Comparison of ENCODE assay signal across 8 mouse cellular contexts in genomic region chr16:10447781-10448180, GRCm38 (mm10). TPM values are rescaled to one million over a fixed set of nuclear protein-coding genes. Genes with fewer than 3 reads are reported as not detected.
DNase-seq lines count a peak whose midpoint lies in the region; ATAC-seq and TF ChIP-seq lines count a peak whose summit lies in the region.

No protein-coding gene starts in this region.

- 50% methylated on average over 2 of the region's 2 CpGs for WGBS in kidney, embryonic 15.5 days
- WGBS in embryonic facial prominence, embryonic 12.5 days, result 43% methylated on average over 2 of the region's 2 CpGs
- whole genome bisulfite sequencing in hindbrain, embryonic 15.5 days, result 67% methylated on average over 2 of the region's 2 CpGs
- 57% methylated on average over 2 of the region's 2 CpGs for WGBS in midbrain, postnatal 0 days

- H3K4me1 ChIP-seq in kidney, embryonic 15.5 days, result peaks cover 23% of the 10 kb centered on the region
- H3K4me1 ChIP-seq in embryonic facial prominence, embryonic 12.5 days, result peaks cover 19% of the 10 kb centered on the region
- H3K4me1 ChIP-seq in hindbrain, embryonic 15.5 days (replicated peaks), result peaks cover 52% of the 10 kb centered on the region
- H3K4me1 ChIP-seq in midbrain, postnatal 0 days (ENCODE audit: insufficient read depth, low read length), result peaks cover 6% of the 10 kb centered on the region; the same call in 1 of the 2 replicates

- H3K9ac ChIP-seq in kidney, embryonic 15.5 days, result no peak overlapping the region
- peak overlapping the region; percentile 58 for H3K9ac ChIP-seq in embryonic facial prominence, embryonic 12.5 days
- peak overlapping the region; percentile 70 for H3K9ac ChIP-seq in hindbrain, embryonic 15.5 days
- peak overlapping the region; percentile 89 for H3K9ac ChIP-seq in midbrain, postnatal 0 days (replicated peaks; ENCODE audit: low read length, poor library complexity, severe bottlenecking)

- DNase-seq in kidney, adult 11 months, result no peak
- no peak for DNase-seq in midbrain, postnatal 0 days (ENCODE audit: low spot score)
- DNase-seq in yolk sac, embryonic 10.5 days (ENCODE audit: low spot score), result no peak
- no peak for DNase-seq in adrenal gland, postnatal 4 days (ENCODE audit: low spot score in 2 of 2)
- DNase-seq in spleen, postnatal 14 days (ENCODE audit: low spot score in 2 of 2), result no peak

- ATAC-seq in kidney, embryonic 15.5 days (replicated peaks; ENCODE audit: low FRiP score), result peak; percentile 34; the same call in 1 of the 2 replicates
- no peak for ATAC-seq in embryonic facial prominence, embryonic 12.5 days (ENCODE audit: insufficient number of reproducible peaks, insufficient read depth, low FRiP score, low TSS enrichment)
- ATAC-seq in hindbrain, embryonic 15.5 days (ENCODE audit: low FRiP score, low read depth), result no peak
- ATAC-seq in midbrain, postnatal 0 days (ENCODE audit: low FRiP score), result no peak

- peak overlapping the region; percentile 51 for H3K4me3 ChIP-seq in kidney, embryonic 15.5 days (replicated peaks)
- peak overlapping the region; percentile 57 for H3K4me3 ChIP-seq in embryonic facial prominence, embryonic 12.5 days
- peak overlapping the region; percentile 65 for H3K4me3 ChIP-seq in hindbrain, embryonic 15.5 days
- H3K4me3 ChIP-seq in midbrain, postnatal 0 days (ENCODE audit: low read depth, low read length), result peak overlapping the region; percentile 66

- TF ChIP-seq CTCF in midbrain, postnatal 0 days (IDR thresholded peaks at IDR 0.05), result no peak

- H3K36me3 ChIP-seq in kidney, embryonic 15.5 days, result no peaks in the 10 kb centered on the region
- H3K36me3 ChIP-seq in embryonic facial prominence, embryonic 12.5 days, result no peaks in the 10 kb centered on the region
- H3K36me3 ChIP-seq in hindbrain, embryonic 15.5 days, result no peaks in the 10 kb centered on the region
- H3K36me3 ChIP-seq in midbrain, postnatal 0 days (ENCODE audit: insufficient read depth, low read length), result no peaks in the 10 kb centered on the region

- H3K4me2 ChIP-seq in kidney, embryonic 15.5 days, result peak overlapping the region; percentile 76
- peak overlapping the region; percentile 72 for H3K4me2 ChIP-seq in embryonic facial prominence, embryonic 12.5 days (replicated peaks)
- H3K4me2 ChIP-seq in hindbrain, embryonic 15.5 days, result peak overlapping the region; percentile 75
- H3K4me2 ChIP-seq in midbrain, postnatal 0 days (ENCODE audit: low read depth, low read length, poor library complexity, severe bottlenecking), result peak overlapping the region; percentile 72

- no peaks in the 10 kb centered on the region for H3K9me3 ChIP-seq in kidney, embryonic 15.5 days (replicated peaks)
- no peaks in the 10 kb centered on the region for H3K9me3 ChIP-seq in embryonic facial prominence, embryonic 12.5 days
- no peaks in the 10 kb centered on the region for H3K9me3 ChIP-seq in hindbrain, embryonic 15.5 days
- no peaks in the 10 kb centered on the region for H3K9me3 ChIP-seq in midbrain, postnatal 0 days (ENCODE audit: low read length)

- H3K27ac ChIP-seq in kidney, embryonic 15.5 days, result no peak overlapping the region
- H3K27ac ChIP-seq in embryonic facial prominence, embryonic 12.5 days, result 0 out of 2 replicates have a peak overlapping the region, but pooled peaks have one; percentile 77
- H3K27ac ChIP-seq in hindbrain, embryonic 15.5 days (replicated peaks), result peak overlapping the region; percentile 86
- H3K27ac ChIP-seq in midbrain, postnatal 0 days (ENCODE audit: low read depth, low read length), result peak overlapping the region; percentile 69

- H3K27me3 ChIP-seq in kidney, embryonic 15.5 days, result no peaks in the 10 kb centered on the region
- H3K27me3 ChIP-seq in embryonic facial prominence, embryonic 12.5 days, result no peaks in the 10 kb centered on the region
- no peaks in the 10 kb centered on the region for H3K27me3 ChIP-seq in hindbrain, embryonic 15.5 days
- no peaks in the 10 kb centered on the region for H3K27me3 ChIP-seq in midbrain, postnatal 0 days (ENCODE audit: insufficient read depth, low read length)

RNA-seq across cellular contexts. Expression of gene Tvp23a, which starts 0.6 kb away (rescaled TPM):
- 12.7 and 15.8 TPM in 2 replicates for polyA plus RNA-seq in kidney, embryonic 15.5 days (2015; fragmentation: Nextera tagmentation; extraction: Ambion mirVana)
- polyA plus RNA-seq in embryonic facial prominence, embryonic 12.5 days (2016; fragmentation: Nextera tagmentation; extraction: Ambion mirVana), result 29.3 and 30.4 TPM in 2 replicates
- polyA plus RNA-seq in hindbrain, embryonic 15.5 days (2015; fragmentation: Nextera tagmentation; extraction: Ambion mirVana), result 46.6 and 49.7 TPM in 2 replicates
- total RNA-seq in midbrain, postnatal 0 days (2014; rRNA removed), result 77.6 and 82.0 TPM in 2 replicates
- 44.1 and 46.8 TPM in 2 replicates for polyA plus RNA-seq in midbrain, postnatal 0 days (2015; fragmentation: Nextera tagmentation; extraction: Ambion mirVana)
- total RNA-seq in adrenal gland, postnatal 4 days (2021), result 1 to 10 TPM; 4.7 to 4.8 TPM

RNA-seq across cellular contexts. Expression of gene Ciita, which starts 32.1 kb away (rescaled TPM):
- 0.49 and 1.0 TPM in 2 replicates for polyA plus RNA-seq in kidney, embryonic 15.5 days (2015; fragmentation: Nextera tagmentation; extraction: Ambion mirVana)
- 0.36 and 0.57 TPM in 2 replicates for polyA plus RNA-seq in embryonic facial prominence, embryonic 12.5 days (2016; fragmentation: Nextera tagmentation; extraction: Ambion mirVana)
- 0.37 and 0.52 TPM in 2 replicates for polyA plus RNA-seq in hindbrain, embryonic 15.5 days (2015; fragmentation: Nextera tagmentation; extraction: Ambion mirVana)
- under 0.01 and 0.09 TPM in 2 replicates for total RNA-seq in midbrain, postnatal 0 days (2014; rRNA removed)
- polyA plus RNA-seq in midbrain, postnatal 0 days (2015; fragmentation: Nextera tagmentation; extraction: Ambion mirVana), result 0.26 and 0.27 TPM in 2 replicates
- total RNA-seq in adrenal gland, postnatal 4 days (2021), result under 1 TPM; 0.37 to 0.56 TPM

RNA-seq across cellular contexts. Expression of gene Nubp1, which starts 36.0 kb away (rescaled TPM):
- 68.3 and 70.7 TPM in 2 replicates for polyA plus RNA-seq in kidney, embryonic 15.5 days (2015; fragmentation: Nextera tagmentation; extraction: Ambion mirVana)
- 61.8 and 68.7 TPM in 2 replicates for polyA plus RNA-seq in embryonic facial prominence, embryonic 12.5 days (2016; fragmentation: Nextera tagmentation; extraction: Ambion mirVana)
- polyA plus RNA-seq in hindbrain, embryonic 15.5 days (2015; fragmentation: Nextera tagmentation; extraction: Ambion mirVana), result 45.5 and 48.2 TPM in 2 replicates
- total RNA-seq in midbrain, postnatal 0 days (2014; rRNA removed), result 33.0 and 37.8 TPM in 2 replicates
- 36.1 and 40.3 TPM in 2 replicates for polyA plus RNA-seq in midbrain, postnatal 0 days (2015; fragmentation: Nextera tagmentation; extraction: Ambion mirVana)
- 10 to 100 TPM; 22.2 to 23.4 TPM for total RNA-seq in adrenal gland, postnatal 4 days (2021)

RNA-seq across cellular contexts. Expression of gene Tekt5, which starts 52.5 kb away (rescaled TPM):
- polyA plus RNA-seq in kidney, embryonic 15.5 days (2015; fragmentation: Nextera tagmentation; extraction: Ambion mirVana), result 0.91 and 1.1 TPM in 2 replicates
- polyA plus RNA-seq in embryonic facial prominence, embryonic 12.5 days (2016; fragmentation: Nextera tagmentation; extraction: Ambion mirVana), result not detected in 2 replicates
- polyA plus RNA-seq in hindbrain, embryonic 15.5 days (2015; fragmentation: Nextera tagmentation; extraction: Ambion mirVana), result 17.9 and 18.2 TPM in 2 replicates
- 9.4 and 11.2 TPM in 2 replicates for total RNA-seq in midbrain, postnatal 0 days (2014; rRNA removed)
- 29.3 and 33.7 TPM in 2 replicates for polyA plus RNA-seq in midbrain, postnatal 0 days (2015; fragmentation: Nextera tagmentation; extraction: Ambion mirVana)
- total RNA-seq in adrenal gland, postnatal 4 days (2021), result under 1 TPM in 1 of 2 experiments, not detected in 1; 0.28 TPM
